ENCODE assay signal across 23 mouse cellular contexts in the genomic region with DNA sequence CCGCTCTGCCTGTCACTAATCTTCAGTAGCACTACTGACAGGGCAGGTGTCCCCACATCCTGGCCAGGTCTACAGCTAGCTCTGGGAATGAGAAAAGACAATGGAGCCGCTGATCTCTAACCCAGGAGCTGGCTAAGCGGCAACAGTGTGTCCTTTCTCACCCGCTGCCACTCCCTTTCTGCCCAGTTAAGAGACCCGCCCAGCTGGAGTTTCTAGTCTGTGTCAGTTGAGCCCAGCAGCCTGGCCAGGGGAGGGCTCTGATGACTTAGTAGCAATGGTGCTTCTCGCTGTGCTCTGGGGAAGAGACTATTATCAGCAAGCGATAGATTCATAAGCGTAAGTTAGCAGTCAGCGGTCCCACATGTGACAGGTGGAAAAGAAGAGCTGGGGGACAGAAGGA. TPM values are rescaled to one million over a fixed set of nuclear protein-coding genes. Genes with fewer than 3 reads are reported as not detected.
DNase-seq lines count a peak whose midpoint lies in the region; ATAC-seq lines count a peak whose summit lies in the region.
"Had no signal": no experiment of that assay in that cellular context is flagged by ENCODE, and none has a peak within 500 bp of the region (broad histone marks: within the 10 kb centered on the region; RNA-seq: fewer than 3 reads in every experiment).

No protein-coding gene starts in this region.

- H3K36me3 ChIP-seq in intestine, embryonic 16.5 days (ENCODE audit: control insufficient read depth, insufficient read depth, low read length) = no peaks in the 10 kb centered on the region
- H3K36me3 ChIP-seq in stomach, embryonic 16.5 days (ENCODE audit: control insufficient read depth, insufficient read depth, low read length) = no peaks in the 10 kb centered on the region
- H3K36me3 ChIP-seq: forebrain, embryonic 12.5 days; limb, embryonic 13.5 days; liver, embryonic 13.5 days; lung, embryonic 15.5 days had no signal

- WGBS in intestine, embryonic 16.5 days = 30% methylated on average over 9 of the region's 9 CpGs
- 23% methylated on average over 9 of the region's 9 CpGs for WGBS in stomach, embryonic 16.5 days

- no peaks in the 10 kb centered on the region for H3K27me3 ChIP-seq in intestine, embryonic 16.5 days (replicated peaks; ENCODE audit: control insufficient read depth, insufficient read depth, low read length)
- no peaks in the 10 kb centered on the region for H3K27me3 ChIP-seq in stomach, embryonic 16.5 days (ENCODE audit: control insufficient read depth, insufficient read depth, low read length)
- H3K27me3 ChIP-seq: forebrain, embryonic 12.5 days; lung, embryonic 15.5 days had no signal

- H3K9me3 ChIP-seq in intestine, embryonic 16.5 days (ENCODE audit: control insufficient read depth, low read length) = no peaks in the 10 kb centered on the region
- no peaks in the 10 kb centered on the region for H3K9me3 ChIP-seq in stomach, embryonic 16.5 days (replicated peaks; ENCODE audit: control insufficient read depth, low read length)
- H3K9me3 ChIP-seq: forebrain, embryonic 12.5 days; limb, embryonic 13.5 days; liver, embryonic 13.5 days; lung, embryonic 15.5 days had no signal

- H3K4me1 ChIP-seq in intestine, embryonic 16.5 days (ENCODE audit: control insufficient read depth, insufficient read depth, low read length) = peaks cover 8% of the 10 kb centered on the region
- H3K4me1 ChIP-seq in stomach, embryonic 16.5 days (ENCODE audit: control insufficient read depth, insufficient read depth, low read length) = no peaks in the 10 kb centered on the region
- H3K4me1 ChIP-seq: forebrain, embryonic 12.5 days; limb, embryonic 13.5 days; liver, embryonic 13.5 days; lung, embryonic 15.5 days had no signal

- ATAC-seq in intestine, embryonic 16.5 days = peak; percentile 78
- peak; percentile 77 for ATAC-seq in stomach, embryonic 16.5 days (ENCODE audit: insufficient read depth, low FRiP score)
- ATAC-seq: activated CD4-positive, CD25-positive, alpha-beta regulatory T cell, adult 4 months; midbrain, embryonic 16.5 days had no signal

- H3K4me3 ChIP-seq in intestine, embryonic 16.5 days (ENCODE audit: low read length) = no peak overlapping the region
- no peak overlapping the region for H3K4me3 ChIP-seq in stomach, embryonic 16.5 days (replicated peaks; ENCODE audit: low read length)
- H3K4me3 ChIP-seq: forebrain, embryonic 12.5 days; heart, adult 2 months; limb, embryonic 13.5 days; liver, embryonic 13.5 days; lung, embryonic 15.5 days had no signal

- no peak overlapping the region for H3K9ac ChIP-seq in intestine, embryonic 16.5 days (ENCODE audit: low read depth, low read length)
- 0 out of 2 replicates have a peak overlapping the region, but pooled peaks have one; percentile 12 for H3K9ac ChIP-seq in stomach, embryonic 16.5 days (ENCODE audit: low read length)
- H3K9ac ChIP-seq: forebrain, embryonic 12.5 days; limb, embryonic 13.5 days; liver, embryonic 13.5 days; lung, embryonic 15.5 days had no signal

- peak overlapping the region; percentile 23; the same call in 1 of the 2 replicates for H3K27ac ChIP-seq in intestine, embryonic 16.5 days (ENCODE audit: low read length)
- H3K27ac ChIP-seq in stomach, embryonic 16.5 days (ENCODE audit: low read length) = peak overlapping the region; percentile 28
- H3K27ac ChIP-seq: forebrain, embryonic 12.5 days; heart, adult 2 months; limb, embryonic 13.5 days; liver, embryonic 13.5 days; lung, embryonic 15.5 days had no signal

- peak overlapping the region; percentile 25 for H3K4me2 ChIP-seq in intestine, embryonic 16.5 days (ENCODE audit: low read depth, low read length)
- H3K4me2 ChIP-seq in stomach, embryonic 16.5 days (ENCODE audit: low read depth, low read length) = no peak overlapping the region
- H3K4me2 ChIP-seq: forebrain, embryonic 12.5 days; limb, embryonic 13.5 days; liver, embryonic 13.5 days; lung, embryonic 15.5 days had no signal

- DNase-seq in lung, postnatal 36 days = peak; percentile 21
- no peak for DNase-seq in lung, postnatal 14 days
- peak; percentile 55 for DNase-seq in MN1 (ENCODE audit: low spot score)
- DNase-seq in thymus, postnatal 25 days = no peak
- DNase-seq in neural tube, embryonic 10.5 days (ENCODE audit: extremely low spot score, low spot score) = no peak
- DNase-seq: adrenal gland, postnatal 14 days; cerebellum, adult 11 months; heart, adult 2 months; liver, embryonic 13.5 days; thymus, adult 2 months had no signal

RNA-seq across cellular contexts. Expression of a gene that starts 5.7 kb away (rescaled TPM):
- 4.4 and 5.8 TPM in 2 replicates for polyA plus RNA-seq in intestine, embryonic 16.5 days (2015; fragmentation: Nextera tagmentation; extraction: Ambion mirVana)
- 391 and 628 TPM in 2 replicates for polyA plus RNA-seq in stomach, embryonic 16.5 days (2015; fragmentation: Nextera tagmentation; extraction: Ambion mirVana)
- polyA plus RNA-seq: embryonic facial prominence, embryonic 11.5 days; forebrain, embryonic 12.5 days; liver, embryonic 13.5 days had no signal

RNA-seq across cellular contexts. Expression of a gene that starts 18.0 kb away (rescaled TPM):
- 0.89 and 1.6 TPM in 2 replicates for polyA plus RNA-seq in intestine, embryonic 16.5 days (2015; fragmentation: Nextera tagmentation; extraction: Ambion mirVana)
- polyA plus RNA-seq in stomach, embryonic 16.5 days (2015; fragmentation: Nextera tagmentation; extraction: Ambion mirVana) = 62.5 and 98.8 TPM in 2 replicates

RNA-seq across cellular contexts. Expression of a gene that starts 18.5 kb away (rescaled TPM):
- polyA plus RNA-seq in intestine, embryonic 16.5 days (2015; fragmentation: Nextera tagmentation; extraction: Ambion mirVana) = 1.5 and 3.4 TPM in 2 replicates
- 767 and 1,136 TPM in 2 replicates for polyA plus RNA-seq in stomach, embryonic 16.5 days (2015; fragmentation: Nextera tagmentation; extraction: Ambion mirVana)
- polyA plus RNA-seq: activated CD4-positive, CD25-positive, alpha-beta regulatory T cell, adult 4 months; embryonic facial prominence, embryonic 11.5 days; forebrain, embryonic 12.5 days; frontal cortex, adult 2 months; heart, adult 2 months; hindbrain, embryonic 11.5 days; kidney, embryonic 14.5 days; midbrain, embryonic 16.5 days had no signal

RNA-seq across cellular contexts. Expression of a gene that starts 25.8 kb away (rescaled TPM):
- polyA plus RNA-seq in intestine, embryonic 16.5 days (2015; fragmentation: Nextera tagmentation; extraction: Ambion mirVana) = 0.32 TPM in 1 of 2 replicates, not detected in the other
- 0.28 and 0.40 TPM in 2 replicates for polyA plus RNA-seq in stomach, embryonic 16.5 days (2015; fragmentation: Nextera tagmentation; extraction: Ambion mirVana)
- polyA plus RNA-seq: activated CD4-positive, CD25-positive, alpha-beta regulatory T cell, adult 4 months; brain, embryonic 14.5 days; frontal cortex, adult 2 months; heart, postnatal 0 days; liver, embryonic 13.5 days had no signal

RNA-seq across cellular contexts. Expression of a gene that starts 39.9 kb away (rescaled TPM):
- polyA plus RNA-seq in intestine, embryonic 16.5 days (2015; fragmentation: Nextera tagmentation; extraction: Ambion mirVana) = 242 and 249 TPM in 2 replicates
- 215 and 232 TPM in 2 replicates for polyA plus RNA-seq in stomach, embryonic 16.5 days (2015; fragmentation: Nextera tagmentation; extraction: Ambion mirVana)

Comparison
In these comparisons a context has a peak if more than half of its experiments do, and no peak if none do; other contexts are left out.
1. DNase-seq: peak in lung, postnatal 36 days (single experiment) and MN1 (single experiment); none in lung, postnatal 14 days (single experiment), thymus, postnatal 25 days (single experiment) and neural tube, embryonic 10.5 days (single experiment).
2. RNA of a gene that starts 5.7 kb away (polyA plus RNA-seq): 391 to 628 TPM in stomach, embryonic 16.5 days; 4.4 to 5.8 TPM in intestine, embryonic 16.5 days; every median in the first group is over 10 times any median in the second.
3. RNA of a gene that starts 18.0 kb away (polyA plus RNA-seq): 62.5 to 98.8 TPM in stomach, embryonic 16.5 days; 0.89 to 1.6 TPM in intestine, embryonic 16.5 days; every median in the first group is over 10 times any median in the second.
4. RNA of a gene that starts 18.5 kb away (polyA plus RNA-seq): 767 to 1,136 TPM in stomach, embryonic 16.5 days; 1.5 to 3.4 TPM in intestine, embryonic 16.5 days; every median in the first group is over 100 times any median in the second.